Mouse (Mus musculus): ENCODE data around the gene Abcd3.

The Abcd3 gene

DNA sequence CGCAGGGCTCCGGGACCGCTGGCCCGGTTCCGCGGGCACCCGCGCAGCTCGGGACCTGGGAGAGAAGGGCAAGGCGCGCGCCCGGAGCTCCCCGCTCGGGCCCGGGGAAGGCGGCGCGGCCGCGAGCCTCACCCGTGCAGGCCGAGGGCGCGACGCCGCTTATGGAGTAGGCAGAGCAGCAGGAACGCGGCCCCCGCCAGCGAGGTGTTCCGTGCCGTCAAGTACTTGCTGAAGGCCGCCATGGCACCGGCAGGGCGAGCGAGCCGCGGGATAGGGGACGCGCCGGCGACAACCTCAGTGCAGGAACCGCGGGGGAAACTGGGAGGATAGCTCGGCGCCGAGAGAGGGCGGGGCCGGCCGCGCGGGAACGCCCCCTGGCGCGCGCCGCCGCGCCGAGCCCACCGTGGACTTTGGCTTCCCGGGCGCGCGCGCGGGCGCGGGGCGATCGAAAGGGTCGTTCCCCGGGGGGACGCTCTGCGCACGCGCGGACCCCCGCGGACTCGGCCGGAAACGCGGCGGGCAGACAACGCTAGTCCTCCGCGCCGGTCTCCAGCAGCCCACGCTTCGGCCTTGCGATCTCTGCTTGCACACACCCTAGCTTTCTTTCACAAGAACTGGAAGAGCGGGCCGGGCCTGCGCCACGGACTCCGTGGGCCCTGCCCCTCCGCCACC lies at the start of gene Abcd3:
Gene Abcd3 (minus strand): TSS at position 426 of the 672 bp plus-strand sequence.
- DNase-seq, result peak; percentile 97

DNA sequence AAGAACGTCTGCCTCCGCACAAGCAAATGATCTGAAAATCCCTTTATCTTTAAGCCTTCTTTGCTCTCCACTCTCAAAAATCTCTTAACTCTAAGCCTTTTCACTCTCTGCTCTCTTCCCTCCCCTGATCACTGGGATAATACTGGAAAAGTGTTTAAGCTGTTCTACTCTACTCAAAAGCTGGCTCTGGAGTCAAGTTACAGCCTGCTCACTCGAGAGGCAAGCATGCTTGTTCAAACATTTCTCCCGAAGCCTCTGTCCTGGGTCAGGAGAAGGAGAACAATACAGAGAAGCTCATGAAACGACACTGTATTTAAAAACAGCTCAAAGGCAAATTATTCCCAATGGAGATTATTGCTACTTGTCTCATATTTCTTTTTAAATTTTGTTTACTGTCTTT lies 44.0 kb upstream of the Abcd3 start:
- DNase-seq, result no peak

DNA sequence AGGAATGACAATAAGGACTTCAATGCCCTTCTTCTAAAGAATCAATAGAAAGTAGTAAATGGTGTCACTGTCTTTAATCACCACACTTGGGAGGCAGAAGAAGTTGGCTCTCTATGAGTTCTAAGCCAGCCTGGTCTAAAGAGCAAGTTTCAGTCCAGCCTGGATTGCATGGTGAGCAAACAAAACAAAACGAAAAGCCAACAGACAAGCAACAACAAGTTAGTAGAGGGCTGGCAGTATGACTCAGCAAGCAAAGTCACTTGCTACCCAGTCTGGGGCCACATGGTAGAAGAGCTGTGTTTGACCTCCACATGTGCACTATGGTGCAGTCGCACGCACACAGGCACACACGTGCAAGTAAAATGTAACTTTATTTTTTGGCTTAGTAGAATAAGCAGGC lies 41.0 kb upstream of the Abcd3 start:
- no peak for DNase-seq

DNA sequence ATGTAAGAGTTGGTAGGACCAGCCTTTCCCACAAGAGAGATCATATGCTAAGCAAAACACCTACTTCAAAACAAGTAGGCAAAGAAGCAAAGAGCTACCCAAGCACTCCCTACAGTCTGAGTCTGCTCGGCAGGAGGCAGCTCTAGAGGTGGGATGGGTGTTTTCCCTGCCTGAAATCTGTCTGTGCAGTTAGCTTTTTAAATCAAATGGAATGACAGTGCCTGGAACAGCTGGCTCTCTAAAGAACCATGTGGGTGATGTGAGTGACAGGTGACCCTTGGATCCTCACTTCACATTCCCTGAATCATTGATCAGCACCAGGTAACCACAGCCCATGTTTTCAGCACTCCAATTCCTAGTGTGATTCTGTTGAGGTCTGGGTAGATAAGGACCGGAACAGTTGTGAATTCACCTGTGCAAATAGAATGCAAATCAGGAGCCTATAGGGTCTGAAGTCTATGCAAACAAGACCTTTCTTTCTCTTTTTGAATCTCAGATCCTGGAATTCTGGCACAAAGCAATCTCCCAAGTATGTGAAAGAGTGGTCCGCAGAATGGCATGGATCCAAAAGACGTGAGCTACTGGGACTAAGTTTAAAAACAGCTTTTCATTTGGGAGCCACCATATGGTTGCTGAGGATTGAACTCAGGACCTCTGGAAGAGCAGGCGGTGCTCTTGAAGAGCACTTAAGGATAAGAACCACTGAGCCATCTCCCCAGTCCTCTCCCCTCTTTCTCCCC lies 38.8 kb upstream of the Abcd3 start:
- DNase-seq, result no peak

DNA sequence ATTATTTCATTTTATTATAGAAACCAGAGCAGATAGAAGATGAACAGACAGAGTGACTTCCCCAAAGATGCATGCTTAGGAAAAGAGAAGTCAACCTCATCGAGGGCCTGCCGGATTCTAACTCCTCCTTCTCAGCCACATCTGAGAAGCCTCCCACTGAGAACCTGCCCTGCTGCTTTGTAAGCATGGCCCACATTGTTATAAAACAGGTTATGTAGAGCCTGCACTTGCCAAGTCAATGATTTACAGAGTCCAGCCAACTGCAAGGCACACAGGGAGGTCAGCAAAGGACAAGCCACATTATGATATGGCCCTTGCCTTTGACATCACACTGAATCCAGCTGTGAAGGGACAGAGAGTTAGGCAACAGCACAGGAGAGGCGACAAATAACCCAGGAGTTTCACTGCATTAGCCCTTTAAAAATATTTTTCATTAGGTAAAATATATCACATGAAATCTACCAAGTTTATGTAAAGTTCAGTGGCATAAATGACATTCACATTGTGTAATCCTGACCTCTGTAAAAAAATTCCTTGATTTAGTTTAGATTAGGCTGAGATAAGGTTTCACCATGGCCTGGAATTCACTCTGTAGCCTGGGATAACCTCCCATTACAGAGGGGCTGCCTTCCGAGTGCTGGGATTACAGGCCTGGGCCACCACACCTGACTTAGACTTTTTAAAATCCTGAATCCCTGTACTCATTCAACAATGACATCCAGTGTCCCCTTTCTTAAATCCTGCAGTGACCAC lies 37.1 kb upstream of the Abcd3 start:
- DNase-seq, result no peak

DNA sequence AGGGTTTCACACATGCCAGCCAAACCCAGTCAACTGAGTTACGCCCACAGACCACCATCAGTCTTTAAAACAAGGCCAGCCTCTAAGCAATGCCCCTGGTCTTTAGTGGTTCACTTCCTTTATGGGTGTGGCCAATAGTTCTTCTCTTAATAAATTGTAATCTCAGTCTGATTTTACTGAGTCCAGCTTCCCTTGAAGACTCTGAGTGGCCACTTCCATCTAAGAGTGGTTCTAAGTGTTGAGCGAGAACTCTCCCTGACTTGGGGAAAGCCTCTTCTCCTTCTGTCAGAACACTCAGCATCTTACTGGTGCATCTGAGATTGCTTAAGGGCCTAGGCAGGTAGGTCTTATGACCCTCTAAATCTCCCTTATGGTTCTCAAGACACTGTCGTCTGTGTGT lies 35.9 kb upstream of the Abcd3 start:
- no peak for DNase-seq

DNA sequence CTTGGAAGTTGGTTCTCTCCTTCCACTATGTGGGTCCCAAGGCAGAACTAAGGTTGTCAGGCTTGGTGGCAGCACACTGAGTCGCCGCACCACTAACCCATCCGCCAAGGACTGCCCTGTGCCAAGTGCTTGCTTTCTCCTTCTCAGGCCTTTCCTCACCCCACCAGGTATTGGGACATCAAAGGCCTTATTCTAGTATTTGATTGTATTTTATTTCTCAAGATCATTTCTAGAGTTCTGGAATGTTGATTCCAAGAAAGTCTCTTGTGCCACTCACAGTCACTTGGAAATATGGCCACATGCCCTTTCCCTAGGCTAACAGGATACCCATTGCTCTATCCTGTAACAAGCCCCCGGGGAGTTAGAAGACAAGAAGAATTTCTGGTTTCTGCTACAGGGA lies 35.3 kb upstream of the Abcd3 start:
- no peak for DNase-seq

DNA sequence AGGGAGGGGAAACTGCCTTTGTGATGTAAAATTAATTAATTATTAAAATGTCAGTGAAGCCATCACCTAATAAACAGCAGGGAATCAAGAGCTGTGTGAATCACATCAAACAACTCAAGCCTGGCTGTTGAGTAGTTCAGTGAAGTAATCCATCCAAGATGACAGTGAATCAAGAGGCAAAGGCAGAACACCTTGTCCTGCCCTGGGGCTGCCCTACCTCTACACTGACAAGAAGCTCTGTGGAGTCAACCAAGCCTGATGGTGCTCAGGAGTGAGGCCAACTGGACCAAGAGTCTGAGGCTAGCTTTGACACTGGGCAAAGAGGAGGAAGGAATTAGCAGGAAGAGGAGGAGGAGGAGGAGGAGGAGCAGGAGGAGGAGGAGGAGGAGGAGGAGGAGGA lies 32.2 kb upstream of the Abcd3 start:
- no peak for DNase-seq

DNA sequence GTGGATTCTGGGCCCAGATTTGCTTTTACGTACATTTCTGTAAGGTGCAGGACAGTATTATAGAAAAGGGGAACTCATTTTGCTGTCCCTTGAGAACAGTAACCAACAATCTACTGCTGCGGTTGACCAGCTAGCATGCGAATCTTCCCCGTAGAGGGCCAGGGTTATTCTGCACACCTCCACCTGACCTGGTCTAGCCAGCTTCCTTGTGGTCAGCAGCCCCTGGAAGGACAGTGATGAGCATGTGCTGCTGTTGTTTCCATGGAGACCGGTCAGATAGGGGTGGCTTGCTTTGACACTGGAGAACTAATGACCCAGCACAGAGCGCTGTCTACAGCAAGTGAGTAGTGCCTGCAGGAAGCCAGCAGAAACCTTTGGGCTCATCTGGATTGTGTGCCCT lies 29.6 kb upstream of the Abcd3 start:
- DNase-seq, result no peak

DNA sequence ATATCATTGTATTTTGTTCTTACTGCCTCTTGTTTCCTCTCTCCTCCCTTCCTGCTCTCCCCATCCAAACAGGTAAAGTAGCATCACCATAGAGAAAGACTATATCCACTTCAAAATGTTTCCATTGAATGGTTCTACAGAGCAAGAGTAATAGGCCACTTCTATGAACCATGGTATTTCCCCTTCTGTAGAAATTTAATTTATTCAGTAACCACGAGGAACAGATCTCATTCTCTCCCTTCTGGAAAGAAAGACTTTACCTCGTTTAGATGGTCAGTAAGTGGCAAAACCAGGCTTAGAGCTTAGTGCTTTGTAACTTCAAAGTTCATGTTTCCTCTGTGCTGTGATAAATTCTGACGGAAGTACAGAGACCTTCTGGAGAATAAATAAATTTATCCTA lies 28.9 kb upstream of the Abcd3 start:
- DNase-seq, result no peak

DNA sequence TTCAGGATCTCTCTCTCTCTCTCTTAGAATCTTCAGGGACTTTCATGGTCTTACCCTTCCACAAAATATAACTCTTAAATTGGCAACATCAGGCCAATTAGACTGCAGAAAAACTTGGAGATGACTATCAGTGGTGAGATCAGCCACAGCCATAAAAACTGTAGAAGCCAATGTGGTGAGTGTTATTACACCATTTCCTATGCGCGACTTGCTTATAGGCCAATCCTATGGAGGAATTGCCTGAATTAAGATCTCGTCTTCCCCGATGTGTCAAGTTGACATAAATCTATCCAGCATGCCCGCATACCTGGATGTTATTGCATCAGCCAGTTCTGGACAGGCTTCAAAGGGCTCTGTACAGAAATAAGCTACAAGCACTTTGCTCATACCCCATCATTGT lies 28.2 kb upstream of the Abcd3 start:
- no peak for DNase-seq

DNA sequence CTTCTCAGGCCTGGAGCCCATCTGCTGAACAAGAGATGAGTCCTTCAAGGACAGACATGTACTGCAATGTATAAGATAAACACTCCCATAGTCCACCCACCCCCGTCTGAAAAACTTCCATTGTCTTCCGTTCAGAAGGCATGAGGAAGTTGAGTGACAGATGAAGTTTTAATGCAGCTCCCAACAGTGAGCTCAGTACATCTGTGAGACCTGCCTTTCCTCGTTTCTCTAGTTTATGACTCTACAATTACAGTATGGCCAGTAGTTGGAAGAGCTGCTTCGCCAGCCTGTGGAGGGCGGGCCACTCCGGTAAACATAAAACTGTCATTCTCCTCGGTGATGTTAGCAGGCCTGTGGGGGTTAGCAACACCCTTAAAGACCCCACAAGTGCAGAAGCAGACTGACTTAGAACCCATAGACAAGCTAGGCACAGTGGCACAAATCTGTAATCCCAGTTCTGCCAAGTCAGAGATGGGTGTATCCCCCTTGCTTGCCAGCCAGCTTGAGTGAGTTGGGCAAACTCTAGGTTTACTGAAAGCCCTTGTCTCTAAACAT lies 27.3 kb upstream of the Abcd3 start:
- no peak for DNase-seq

DNA sequence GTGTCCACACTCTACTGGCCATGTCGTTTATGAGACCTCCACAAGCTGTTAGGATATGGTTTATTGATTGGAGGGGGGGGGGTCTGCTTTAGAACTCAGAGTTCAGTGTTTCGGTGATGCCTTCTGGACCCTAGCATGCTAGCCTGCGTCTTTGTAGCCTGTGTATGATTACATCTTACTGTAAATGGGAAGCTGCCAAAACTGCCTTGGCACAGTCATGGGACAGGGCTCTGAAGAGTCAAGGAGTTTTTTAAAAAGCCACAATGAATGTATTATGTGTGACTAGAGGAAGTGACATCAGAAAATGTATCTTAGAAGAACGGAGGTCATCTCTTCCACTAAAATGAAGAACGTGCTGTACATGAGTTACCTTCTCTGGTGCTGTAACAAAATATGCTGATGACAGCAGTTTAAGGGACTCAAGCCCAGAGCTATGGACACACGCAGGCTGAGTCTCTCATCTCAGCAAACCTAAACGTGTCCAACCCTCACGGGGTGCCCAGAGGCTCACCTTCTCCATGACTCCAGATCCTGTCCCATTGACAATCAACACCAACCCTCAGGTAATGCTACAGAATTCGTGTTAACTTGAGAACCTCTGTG lies 26.4 kb upstream of the Abcd3 start:
- no peak for DNase-seq

DNA sequence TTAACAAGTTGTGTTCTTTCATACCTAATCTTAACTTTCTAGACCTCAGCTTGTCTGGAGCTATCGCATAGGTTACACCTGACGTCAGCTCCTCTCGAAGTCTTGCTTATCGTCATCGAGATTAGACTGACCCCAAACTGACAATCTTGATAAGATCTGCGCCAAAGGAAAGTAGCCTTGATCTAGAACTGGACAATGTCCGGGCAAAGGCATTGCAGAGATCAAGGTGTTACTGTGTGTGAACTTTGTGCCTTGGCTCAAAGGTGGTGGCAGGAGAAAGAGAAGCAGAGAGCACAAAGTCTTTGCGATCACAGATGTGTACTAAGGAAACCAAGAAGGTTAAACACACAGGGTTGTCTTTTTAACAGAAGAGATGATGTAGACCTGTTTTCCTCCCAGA lies 25.2 kb upstream of the Abcd3 start:
- DNase-seq, result no peak

DNA sequence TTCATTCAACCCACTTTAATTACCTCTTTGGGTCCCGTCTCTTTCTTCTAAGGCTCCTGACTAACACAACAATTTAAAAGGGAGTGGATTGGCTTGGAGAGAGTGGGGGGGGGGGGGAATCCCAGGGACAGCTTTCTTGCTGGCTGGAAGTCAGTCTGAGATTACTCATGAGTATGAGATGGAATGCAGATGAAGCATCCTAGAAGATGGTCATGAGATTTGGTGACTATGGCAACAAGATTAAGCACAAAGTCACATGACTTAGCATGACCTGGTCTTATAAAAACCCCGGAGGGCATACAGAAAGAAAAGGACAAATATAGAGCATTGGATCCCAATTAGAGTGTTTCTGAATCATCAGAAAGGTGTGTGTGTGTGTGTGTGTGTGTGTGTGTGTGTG lies 19.6 kb upstream of the Abcd3 start:
- no peak for DNase-seq

DNA sequence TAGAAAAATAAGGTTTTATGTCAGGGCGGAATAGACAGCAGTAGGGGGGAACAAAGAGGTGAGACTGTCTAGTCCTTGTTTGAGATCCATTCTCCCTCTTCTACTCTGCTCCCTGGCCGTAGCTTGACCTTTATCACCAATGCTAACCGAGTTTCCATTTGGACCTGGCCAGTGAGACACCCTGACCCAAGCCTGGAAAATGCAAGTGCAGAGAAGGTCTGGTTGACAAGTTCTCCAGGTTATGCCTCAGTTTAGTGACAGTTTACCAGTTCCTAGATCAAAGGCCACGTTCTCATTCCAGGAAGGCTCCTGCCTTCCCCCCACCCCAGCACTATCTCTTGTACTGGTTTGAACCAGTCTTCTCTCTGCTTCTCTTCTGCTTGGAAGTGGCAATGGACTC lies 19.1 kb upstream of the Abcd3 start:
- no peak for DNase-seq

DNA sequence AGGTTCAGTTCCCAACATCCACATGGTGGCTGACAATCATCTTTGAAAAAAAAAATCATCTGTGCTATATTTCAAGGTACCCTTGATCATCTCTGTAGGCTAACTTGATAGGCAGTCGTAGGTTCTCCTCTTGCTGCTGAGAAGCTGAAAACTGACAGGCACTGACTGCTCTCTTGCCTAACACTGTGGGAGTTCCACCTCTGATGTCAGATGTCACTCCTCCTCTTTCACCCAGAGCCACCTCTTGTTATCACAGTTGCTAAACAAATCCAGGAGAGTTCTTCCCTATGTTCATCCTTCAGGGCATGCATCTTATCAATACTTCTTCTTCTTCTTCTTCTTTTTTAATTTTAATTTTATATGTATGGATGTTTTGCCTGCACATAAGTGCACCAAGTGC lies 10.0 kb upstream of the Abcd3 start:
- no peak for DNase-seq

DNA sequence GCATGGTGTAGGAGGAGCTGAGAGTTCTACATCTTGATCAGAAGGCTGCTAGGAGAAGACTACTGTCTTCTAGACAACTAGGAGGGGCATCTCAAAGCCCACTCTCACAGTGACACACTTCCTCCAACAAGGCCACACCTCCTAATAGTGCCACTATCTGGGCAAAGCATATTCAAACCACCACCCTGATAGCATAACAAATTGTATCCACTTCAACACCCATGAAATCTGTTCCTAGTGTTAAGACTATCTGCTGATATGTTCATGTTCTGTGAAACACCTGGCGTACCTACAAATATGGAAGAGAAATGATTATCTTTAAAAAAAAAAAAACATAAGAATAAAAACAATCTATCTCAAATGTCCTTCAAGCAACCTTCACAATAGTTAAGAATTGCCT lies 9.2 kb upstream of the Abcd3 start:
- DNase-seq, result no peak

DNA sequence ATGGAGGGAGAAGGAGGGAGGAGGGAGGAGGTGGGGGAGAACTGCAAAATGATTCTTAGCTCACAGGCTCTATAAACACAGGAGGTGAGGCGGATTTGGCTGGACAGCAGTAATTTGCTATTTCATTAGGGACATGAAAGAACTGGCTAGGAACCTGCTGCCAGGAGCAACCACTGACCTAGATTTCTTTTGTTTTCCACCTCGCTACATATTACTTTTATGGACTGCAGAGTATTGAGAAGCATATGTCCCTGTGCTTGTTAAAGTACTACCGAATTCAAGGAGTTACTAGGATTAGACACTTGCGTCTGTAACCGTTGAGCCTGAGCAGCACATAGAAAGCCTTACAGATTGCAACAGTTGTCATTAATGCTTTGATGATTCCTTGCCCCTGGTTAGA lies 7.5 kb upstream of the Abcd3 start:
- no peak for DNase-seq

DNA sequence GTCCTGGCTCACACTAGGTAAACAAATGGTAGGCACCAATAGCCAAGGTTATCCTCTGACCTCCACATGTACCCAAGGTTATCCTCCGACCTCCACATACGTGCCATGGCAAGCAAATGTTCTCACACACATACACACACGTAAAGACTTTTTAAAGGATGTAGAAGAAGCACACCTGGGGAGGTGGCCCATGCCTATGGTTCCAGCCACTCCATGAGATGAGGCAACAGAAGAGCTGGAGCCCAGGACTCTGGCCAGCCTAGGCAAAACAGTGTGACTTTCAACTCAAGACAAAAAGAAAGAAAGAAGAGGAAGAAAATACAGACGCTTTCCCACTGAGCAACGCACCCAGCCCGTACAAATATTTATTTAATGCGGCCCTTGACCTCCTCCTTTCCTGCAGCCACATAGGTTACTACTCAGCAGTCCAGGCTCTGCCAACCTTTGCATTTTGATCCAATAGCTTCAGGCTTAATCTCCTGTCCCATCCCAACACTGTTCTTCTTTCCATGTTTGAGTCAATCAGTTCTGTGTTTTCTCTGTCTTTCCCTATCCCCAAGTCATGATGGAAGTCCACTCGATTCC lies 6.5 kb upstream of the Abcd3 start:
- no peak for DNase-seq

DNA sequence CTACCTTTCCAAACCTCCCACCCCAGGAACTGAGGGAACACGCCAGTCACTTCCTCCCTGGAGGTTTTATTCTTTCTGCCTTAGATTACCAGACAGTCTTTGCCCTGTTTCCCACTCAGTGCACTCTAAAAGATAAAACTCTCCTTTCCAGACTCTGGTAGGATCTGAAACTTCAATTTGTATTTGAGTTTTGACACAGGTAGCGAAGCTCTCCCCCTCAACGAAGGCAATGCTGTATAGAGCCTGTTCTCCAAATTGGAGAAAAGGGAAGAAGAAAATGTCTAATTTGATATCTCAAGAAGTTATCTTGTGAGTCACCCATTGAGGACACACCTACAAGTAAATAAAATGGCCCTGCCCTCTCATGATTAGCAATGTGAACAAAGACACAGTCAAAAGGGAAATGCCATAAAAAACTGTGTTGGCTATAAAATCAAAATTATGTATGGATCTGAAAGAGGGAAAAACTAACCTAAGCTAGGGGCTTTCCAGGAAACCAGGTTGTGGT lies 4.6 kb upstream of the Abcd3 start:
- DNase-seq, result no peak

DNA sequence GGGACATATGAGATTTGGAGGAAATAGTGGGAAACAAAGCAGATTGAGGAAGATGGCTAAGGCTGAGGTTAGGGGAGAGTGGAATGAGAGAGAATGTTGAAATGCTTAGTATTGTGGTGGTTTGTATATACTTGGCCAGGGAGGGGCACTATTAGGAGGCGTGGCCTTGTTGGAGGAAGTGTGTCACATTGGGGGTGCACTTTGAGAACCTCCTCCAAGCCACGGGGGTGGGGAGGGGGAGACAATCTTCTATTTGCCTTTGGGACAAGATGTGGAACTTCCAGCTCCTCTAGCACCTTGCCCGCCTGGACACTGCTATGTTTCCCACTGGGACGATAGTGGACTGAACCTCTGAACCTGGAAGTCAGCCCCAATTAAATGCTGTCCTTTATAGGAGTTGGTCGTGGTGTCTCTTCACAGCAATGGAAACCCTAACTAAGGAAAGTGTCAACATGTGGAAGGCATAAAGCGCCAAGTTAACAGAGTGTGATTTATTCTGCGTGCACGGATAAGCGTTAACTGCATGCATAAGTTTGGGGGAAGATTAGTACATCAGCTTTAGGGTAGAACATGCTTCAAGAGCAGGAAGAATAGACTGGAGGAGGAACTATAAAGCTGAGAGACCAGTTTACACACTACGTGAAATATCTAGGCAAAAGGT lies 3.8 kb upstream of the Abcd3 start:
- no peak for DNase-seq

Measured in thymus, postnatal 4 days (tissue).